Mouse (Mus musculus): ENCODE results near the gene Tulp1. TPM values are rescaled to one million over a fixed set of nuclear protein-coding genes. Genes with fewer than 3 reads are reported as not detected.
"Not testable (repeated sequence)": the region's sequence is repeated elsewhere in the genome, so short reads cannot be mapped to it uniquely, and the experiment has no call there.

The Tulp1 gene
- not detected in 2 replicates for total RNA-seq (2015)
- not detected in 2 replicates for total RNA-seq (2017)

- no peak for ATAC-seq (ENCODE audit: poor library complexity, severe bottlenecking)
Measured at GRCm38 (mm10) chr17:28365122-28365521, at the start of gene Tulp1. TSS of gene Tulp1 (minus strand) at chr17:28365222.

DNA sequence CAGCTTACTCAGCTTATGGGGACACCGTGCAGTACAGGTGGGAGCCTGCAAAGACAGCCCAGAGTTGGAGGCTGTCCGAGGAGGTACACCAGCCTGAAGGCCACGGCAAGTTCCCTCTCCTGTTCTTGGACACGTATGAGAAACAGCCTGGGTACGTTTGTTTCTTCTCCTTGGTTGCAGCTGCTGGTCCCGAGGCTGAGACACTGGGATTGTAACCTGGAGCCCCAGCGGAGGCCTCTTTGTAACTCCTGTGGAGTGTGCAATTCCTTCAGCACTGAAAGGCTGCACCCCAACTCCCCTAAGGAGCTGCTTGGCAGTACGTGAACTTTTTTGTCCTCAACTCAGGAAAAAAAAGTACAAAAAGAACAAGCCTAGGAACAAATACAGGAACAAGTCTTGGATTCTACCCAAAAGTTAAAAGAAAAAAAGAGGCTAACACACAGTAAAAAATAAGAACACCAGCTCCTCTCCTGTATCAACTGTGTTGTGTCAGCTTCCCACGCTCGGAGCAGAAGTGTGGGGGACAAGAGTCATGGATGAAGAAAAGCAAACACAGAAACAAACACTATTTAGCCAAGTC is 46.4 kb upstream of the Tulp1 start:
- no peak for ATAC-seq (ENCODE audit: poor library complexity, severe bottlenecking)

GRCm38 (mm10) chr17:28410731-28411130 is 45.7 kb upstream of the Tulp1 start:
- no peak for ATAC-seq (ENCODE audit: poor library complexity, severe bottlenecking)

DNA sequence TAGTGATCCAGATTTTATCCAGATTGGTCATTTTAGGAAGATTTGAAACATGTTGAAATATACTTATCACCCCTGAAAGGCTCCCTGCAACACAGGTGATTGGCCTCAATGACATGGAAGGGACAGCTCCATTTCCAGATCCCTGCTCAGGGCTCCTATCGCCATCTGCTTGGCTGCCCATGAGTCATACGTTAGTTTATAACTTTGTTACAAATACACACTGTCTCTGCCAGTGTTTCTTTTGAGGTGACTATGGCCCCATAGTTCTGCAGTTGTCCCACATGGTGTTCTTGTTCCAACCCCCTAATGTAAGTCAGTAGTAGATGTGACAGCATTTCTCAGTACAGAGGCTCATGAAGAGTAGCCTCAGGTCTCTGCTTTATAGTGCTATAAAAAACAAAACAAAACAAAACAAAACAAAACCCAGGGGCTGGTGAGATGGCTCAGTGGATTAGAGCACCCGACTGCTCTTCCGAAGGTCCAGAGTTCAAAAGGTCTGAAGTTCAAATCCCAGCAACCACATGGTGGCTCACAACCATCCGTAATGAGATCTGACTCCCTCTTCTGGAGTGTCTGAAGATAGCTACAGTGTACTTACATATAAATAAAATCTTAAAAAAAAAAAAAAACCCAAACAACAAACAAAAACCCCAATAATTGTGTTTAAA is 43.4 kb upstream of the Tulp1 start:
- ATAC-seq (ENCODE audit: poor library complexity, severe bottlenecking), result no peak

DNA sequence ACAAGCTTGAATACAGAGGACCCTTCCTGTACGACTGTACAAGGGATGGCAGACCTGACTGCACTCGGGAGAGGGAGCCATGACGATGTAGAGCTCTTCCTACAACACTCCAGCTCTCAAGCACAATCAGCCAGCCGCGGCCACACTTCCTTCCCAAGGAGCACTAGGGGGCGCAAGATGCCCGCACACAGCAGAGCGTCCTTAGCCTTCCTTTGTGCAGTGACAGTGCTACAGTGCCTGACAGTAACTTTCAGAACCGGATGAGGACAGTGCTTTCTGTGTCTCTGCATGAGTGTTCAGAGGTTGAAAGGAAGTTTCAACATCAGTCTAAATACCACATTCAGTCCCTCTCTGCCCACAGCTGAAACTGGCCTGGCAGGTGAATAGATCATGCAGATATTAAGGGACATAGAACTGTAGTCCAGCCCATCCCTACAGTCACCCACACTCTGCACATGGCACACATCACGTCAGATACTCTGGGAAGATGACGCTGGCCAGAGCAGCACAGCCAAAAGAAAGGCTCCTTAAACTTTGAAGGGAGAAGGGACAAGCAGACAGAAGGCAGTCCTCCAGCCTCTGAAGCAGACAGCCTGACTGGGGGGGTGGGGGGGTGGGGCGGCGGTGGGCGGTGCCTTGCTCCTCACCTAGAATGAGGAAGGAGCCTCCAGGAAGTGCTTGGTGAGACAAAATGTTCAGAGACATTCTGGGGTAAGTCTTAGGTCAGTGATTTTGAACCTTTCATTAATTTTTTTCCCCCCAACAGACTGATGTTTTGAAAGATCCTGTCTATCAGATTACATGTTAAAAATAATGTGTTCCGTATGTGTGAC is 42.6 kb upstream of the Tulp1 start:
- peak; percentile 99 for ATAC-seq (ENCODE audit: poor library complexity, severe bottlenecking)

- ATAC-seq (ENCODE audit: poor library complexity, severe bottlenecking), result no peak
Measured at GRCm38 (mm10) chr17:28406471-28406870, 41.4 kb upstream of the Tulp1 start.

DNA sequence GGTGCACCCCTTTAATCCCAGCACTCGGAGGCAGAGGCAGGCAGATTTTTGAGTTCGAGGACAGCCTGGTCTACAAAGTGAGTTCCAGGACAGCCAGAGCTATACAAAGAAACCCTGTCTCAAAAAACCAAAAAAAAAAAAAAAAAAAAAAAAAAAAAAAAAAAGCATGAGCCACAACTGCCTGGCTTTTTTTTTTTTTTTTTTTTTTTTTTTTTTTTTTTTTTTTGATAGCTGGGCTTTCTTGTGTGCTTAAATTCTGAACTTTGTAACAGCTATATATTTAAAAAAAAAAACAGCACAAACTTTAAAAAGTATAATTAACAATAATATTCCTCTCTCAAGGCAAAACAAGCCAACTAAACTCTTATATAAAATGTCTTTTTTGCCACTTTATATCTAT is 39.7 kb upstream of the Tulp1 start:
- not testable (repeated sequence) for ATAC-seq (ENCODE audit: poor library complexity, severe bottlenecking)

GRCm38 (mm10) chr17:28404301-28404700 is 39.3 kb upstream of the Tulp1 start:
- no peak for ATAC-seq (ENCODE audit: poor library complexity, severe bottlenecking)

DNA sequence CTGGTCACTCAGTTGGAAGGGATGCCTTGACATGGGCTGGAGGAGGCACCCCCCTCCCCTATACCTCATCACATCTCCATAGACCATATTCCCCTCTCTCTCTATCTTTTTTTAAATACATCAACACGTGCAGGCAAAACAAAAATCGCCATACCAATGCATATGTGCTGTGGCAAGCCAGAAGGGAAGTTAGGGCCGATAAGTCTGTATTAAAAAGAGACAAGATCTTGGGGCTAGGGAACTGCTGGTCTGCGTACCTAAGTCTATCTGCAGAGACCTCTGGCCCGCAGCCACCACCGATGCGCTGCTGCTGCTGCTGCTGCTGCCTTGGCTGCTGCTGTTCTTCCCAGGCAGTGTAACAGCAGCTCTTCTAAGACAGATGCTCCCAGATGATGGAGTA is 30.0 kb upstream of the Tulp1 start:
- no peak for ATAC-seq (ENCODE audit: poor library complexity, severe bottlenecking)

GRCm38 (mm10) chr17:28394051-28394765 is 29.2 kb upstream of the Tulp1 start:
- ATAC-seq (ENCODE audit: poor library complexity, severe bottlenecking), result no peak

DNA sequence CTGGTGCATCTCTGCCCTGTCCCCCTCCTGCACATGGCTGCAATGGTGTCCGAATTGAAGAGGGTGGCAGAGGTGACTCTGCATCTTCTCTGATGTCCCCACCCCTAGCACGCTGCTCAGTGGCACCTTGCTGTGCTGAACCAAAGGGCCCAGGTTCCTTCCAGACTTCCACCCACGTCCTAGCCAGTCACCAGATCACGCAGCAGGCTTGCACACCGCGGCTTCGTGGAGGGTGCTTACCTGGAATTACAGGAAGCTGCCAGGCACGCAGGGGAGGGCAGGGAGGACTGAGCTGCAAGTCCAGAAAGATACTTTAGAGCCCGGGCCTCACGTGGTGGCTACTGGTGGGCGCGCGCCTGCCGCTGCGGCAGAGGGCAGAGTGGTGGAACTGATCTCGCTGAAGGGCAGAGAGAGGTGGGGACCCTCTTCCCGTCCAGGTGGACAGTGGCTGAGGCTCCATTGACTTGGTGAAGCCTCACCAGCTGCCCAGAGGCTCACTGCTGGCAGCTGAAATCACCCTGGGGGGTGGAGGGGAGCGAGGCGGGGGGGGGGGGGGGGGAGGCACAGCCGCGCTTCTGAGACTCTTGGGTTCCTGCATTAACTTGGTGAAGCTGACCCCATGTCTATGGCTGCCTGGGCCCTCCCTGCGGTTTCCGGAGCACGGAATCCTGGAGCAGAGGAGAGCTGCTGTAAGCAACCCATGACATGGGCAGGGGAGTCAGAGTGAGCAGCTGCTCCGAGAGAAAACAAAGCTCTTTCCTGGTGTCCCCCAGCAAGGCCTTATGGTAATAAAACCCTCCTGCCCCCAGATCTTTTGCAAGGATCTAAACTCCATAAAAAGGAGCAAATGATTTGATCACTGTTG is 26.8 kb upstream of the Tulp1 start:
- 0 out of 2 replicates have a peak, but pooled peaks have one; percentile 21 for ATAC-seq (ENCODE audit: poor library complexity, severe bottlenecking)

DNA sequence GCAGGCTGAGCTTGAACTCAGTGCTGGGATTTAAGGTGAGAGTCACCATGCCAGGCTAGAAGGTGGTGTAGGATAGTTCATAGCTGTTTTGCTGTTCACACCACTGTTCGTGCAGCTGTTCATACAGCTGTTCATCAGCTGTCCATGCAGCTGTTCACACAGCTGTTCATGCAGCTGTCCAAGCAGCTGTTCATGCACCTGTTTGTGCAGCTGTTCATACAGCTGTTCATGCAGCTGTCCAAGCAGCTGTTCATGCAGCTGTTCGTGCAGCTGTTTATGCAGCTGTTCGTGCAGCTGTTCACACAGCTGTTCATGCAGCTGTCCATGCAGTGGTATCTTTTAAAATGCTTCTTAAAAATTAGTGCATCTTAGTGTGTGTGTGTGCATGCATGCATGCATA is 23.5 kb upstream of the Tulp1 start:
- no peak for ATAC-seq (ENCODE audit: poor library complexity, severe bottlenecking)

DNA sequence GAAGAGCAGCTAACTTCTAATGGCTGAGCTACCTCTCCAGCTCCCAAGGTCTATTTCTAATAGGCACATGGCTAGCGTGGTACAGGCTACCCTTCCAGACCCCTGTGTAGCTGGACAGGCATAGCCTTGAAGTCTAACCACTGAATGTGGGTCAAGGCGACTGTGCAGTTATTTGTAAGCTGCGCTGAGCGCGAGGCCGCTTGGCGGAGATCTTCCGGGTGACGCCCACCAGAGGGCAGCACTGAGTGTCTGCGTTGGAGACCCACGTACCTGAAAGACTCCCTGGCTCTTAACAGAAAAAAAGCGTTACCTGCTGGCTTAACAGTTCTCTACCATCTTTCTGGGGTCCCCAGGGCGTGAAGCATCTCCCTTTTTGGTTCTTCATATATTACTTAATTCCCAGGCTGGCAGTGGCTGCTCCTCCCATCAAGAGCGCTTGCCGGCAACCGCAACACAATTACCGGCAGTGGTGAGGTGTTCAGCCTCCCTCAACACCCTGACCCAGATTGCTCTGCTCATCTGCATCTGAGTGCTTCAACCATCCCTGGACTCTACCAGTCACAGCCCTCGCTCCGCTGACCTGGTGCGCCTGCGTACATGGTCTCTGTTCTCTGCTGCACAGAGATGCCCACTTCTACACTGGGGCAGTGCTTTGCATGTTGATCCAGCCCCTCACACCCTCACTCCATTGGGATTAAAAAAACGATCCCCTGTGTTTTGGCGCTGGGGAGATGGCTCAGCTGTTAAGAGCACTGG is 21.3 kb upstream of the Tulp1 start:
- peak; percentile 66; the same call in 1 of the 2 replicates for ATAC-seq (ENCODE audit: poor library complexity, severe bottlenecking)

DNA sequence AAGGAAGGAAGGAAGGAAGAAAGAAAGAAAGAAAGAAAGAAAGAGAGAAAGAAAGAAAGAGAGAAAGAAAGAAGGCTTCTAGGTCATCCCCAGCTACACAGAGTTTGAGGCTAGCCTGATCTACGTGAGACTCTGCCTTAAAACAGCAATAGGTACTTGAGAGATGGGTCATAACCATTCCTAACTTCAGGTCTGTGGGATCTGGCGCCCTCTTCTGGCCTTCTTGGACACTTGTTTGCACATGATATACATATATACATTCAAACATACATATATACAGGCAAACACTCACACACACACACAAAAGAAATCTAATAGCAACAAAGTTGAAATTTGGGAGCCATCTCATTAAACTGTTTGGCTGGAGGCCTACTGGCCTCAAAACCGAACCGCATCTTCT is 19.3 kb upstream of the Tulp1 start:
- ATAC-seq (ENCODE audit: poor library complexity, severe bottlenecking), result no peak

DNA sequence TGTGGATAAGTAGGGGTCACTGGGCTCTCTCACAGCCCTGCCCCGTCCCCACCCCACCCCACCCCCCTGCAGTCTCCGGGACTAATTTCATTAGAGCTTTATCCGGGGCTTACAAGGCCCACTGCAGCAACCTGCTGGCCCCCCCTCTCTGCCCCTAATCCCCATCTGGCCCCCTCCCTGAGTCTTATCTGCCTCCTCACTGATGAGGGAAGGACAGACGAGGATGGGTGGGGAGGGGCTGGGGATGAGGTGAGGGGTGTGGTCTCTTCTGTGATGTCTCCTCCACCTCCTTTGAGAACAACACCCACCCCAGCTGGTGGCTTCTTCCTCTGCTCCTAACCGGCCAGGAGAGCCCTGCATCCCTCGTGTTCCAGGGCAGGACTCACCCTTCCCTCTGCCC is 15.2 kb upstream of the Tulp1 start:
- ATAC-seq (ENCODE audit: poor library complexity, severe bottlenecking), result no peak

DNA sequence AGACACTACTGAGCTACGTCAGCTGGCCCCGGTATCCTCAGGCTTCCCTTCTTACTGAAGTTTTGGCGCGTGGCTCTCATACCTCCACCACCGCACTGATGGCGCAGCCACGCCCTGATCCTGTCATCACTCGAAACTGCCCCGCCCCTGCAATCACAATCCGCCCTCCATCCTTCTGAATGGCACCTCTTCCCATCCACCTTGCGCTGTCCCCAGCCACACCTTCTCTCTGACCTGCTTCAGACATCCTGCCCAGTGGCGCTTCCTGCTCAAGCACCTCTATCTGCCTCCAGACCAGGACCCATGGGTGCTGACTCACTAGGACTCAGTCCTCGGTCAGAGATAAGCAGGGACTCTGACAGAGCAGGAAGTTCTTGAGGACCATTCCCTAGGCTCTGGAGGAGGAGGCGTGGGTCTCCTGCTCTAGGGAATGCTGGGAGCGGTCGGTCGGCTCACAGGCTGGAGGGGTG is 10.6 kb upstream of the Tulp1 start:
- 0 out of 2 replicates have a peak, but pooled peaks have one; percentile 35 for ATAC-seq (ENCODE audit: poor library complexity, severe bottlenecking)

GRCm38 (mm10) chr17:28374494-28374893 is 9.5 kb upstream of the Tulp1 start:
- no peak for ATAC-seq (ENCODE audit: poor library complexity, severe bottlenecking)

- ATAC-seq (ENCODE audit: poor library complexity, severe bottlenecking), result peak; percentile 86
Measured at GRCm38 (mm10) chr17:28373821-28374220, 8.8 kb upstream of the Tulp1 start.

DNA sequence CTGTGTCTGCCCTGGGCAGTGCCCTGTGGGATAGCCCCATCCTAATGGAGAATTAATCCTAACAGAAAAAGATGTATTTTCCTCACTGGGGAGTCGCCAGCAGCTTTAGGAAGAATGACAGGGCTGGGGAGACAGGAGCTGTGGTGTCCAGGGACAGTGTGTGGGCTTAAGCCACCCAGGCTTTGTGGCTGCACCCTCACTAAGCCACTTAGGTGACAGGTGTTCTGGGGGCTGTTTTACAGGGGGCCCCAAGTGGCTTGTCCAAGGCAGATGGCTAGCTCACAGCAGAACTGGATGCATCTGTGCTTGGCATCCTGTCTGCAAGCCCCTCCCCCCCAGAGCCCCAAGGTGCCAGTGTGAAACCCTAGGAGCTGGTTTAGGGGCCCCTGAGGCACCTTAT is 6.9 kb upstream of the Tulp1 start:
- ATAC-seq (ENCODE audit: poor library complexity, severe bottlenecking), result no peak

All from megakaryocyte, adult 5-6 weeks (primary cell).